Mouse (Mus musculus): ENCODE measurements at regions not wholly inside any gene's neighbourhood (a gene's known extent, or its start where the extent isn't known, plus 50 kb on each side); places are given as distances from the start of the nearest gene placed in this dataset.

- Histone ChIP-seq H3K4me2 (no peak overlapping the region), H3K9me3 (replicated peaks; ENCODE audit: control insufficient read depth, low read length) (no peaks in the 10 kb centered on the region), H3K27me3 (ENCODE audit: control insufficient read depth, insufficient read depth, low read length) (no peaks in the 10 kb centered on the region), H3K27ac (ENCODE audit: low read depth, low read length) (no peak overlapping the region), H3K9ac (ENCODE audit: low read depth, low read length) (no peak overlapping the region), H3K4me3 (ENCODE audit: low read depth, low read length) (no peak overlapping the region), H3K4me1 (ENCODE audit: control insufficient read depth, insufficient read depth, low read length) (no peaks in the 10 kb centered on the region), H3K36me3 (ENCODE audit: control insufficient read depth, insufficient read depth, low read length) (no peaks in the 10 kb centered on the region)
- no peak for ATAC-seq (replicated peaks; ENCODE audit: insufficient number of reproducible peaks, low FRiP score, low TSS enrichment)
- 42% methylated on average over 6 of the region's 6 CpGs for whole genome bisulfite sequencing (ENCODE audit: insufficient replicate concordance)
These were observed 268.4 kb upstream of the Rspo3 start for GRCm38 (mm10) chr10:29803915-29804545.

GRCm38 (mm10) chr10:29802637-29803036 is 267.0 kb upstream of the Rspo3 start:
- Histone ChIP-seq H3K9ac (ENCODE audit: low read depth, low read length) (no peak overlapping the region), H3K4me3 (ENCODE audit: low read depth, low read length) (no peak overlapping the region), H3K4me1 (ENCODE audit: control insufficient read depth, insufficient read depth, low read length) (no peaks in the 10 kb centered on the region), H3K4me2 (no peak overlapping the region), H3K27me3 (ENCODE audit: control insufficient read depth, insufficient read depth, low read length) (no peaks in the 10 kb centered on the region), H3K9me3 (replicated peaks; ENCODE audit: control insufficient read depth, low read length) (no peaks in the 10 kb centered on the region), H3K27ac (ENCODE audit: low read depth, low read length) (no peak overlapping the region), H3K36me3 (ENCODE audit: control insufficient read depth, insufficient read depth, low read length) (no peaks in the 10 kb centered on the region)
- 96% methylated on average over 3 of the region's 3 CpGs for WGBS (ENCODE audit: insufficient replicate concordance)
- ATAC-seq (replicated peaks; ENCODE audit: insufficient number of reproducible peaks, low FRiP score, low TSS enrichment), result no peak

- Histone ChIP-seq H3K27ac (ENCODE audit: low read depth, low read length) (no peak overlapping the region), H3K4me3 (ENCODE audit: low read depth, low read length) (no peak overlapping the region), H3K9ac (ENCODE audit: low read depth, low read length) (no peak overlapping the region), H3K27me3 (ENCODE audit: control insufficient read depth, insufficient read depth, low read length) (no peaks in the 10 kb centered on the region), H3K36me3 (ENCODE audit: control insufficient read depth, insufficient read depth, low read length) (no peaks in the 10 kb centered on the region), H3K4me1 (ENCODE audit: control insufficient read depth, insufficient read depth, low read length) (no peaks in the 10 kb centered on the region), H3K4me2 (no peak overlapping the region), H3K9me3 (replicated peaks; ENCODE audit: control insufficient read depth, low read length) (no peaks in the 10 kb centered on the region)
- no peak for ATAC-seq (replicated peaks; ENCODE audit: insufficient number of reproducible peaks, low FRiP score, low TSS enrichment)
- WGBS (ENCODE audit: insufficient replicate concordance), result 100% methylated on average over 1 of the region's 1 CpGs
These were observed 259.0 kb upstream of the Rspo3 start for GRCm38 (mm10) chr10:29794663-29795062.

DNA sequence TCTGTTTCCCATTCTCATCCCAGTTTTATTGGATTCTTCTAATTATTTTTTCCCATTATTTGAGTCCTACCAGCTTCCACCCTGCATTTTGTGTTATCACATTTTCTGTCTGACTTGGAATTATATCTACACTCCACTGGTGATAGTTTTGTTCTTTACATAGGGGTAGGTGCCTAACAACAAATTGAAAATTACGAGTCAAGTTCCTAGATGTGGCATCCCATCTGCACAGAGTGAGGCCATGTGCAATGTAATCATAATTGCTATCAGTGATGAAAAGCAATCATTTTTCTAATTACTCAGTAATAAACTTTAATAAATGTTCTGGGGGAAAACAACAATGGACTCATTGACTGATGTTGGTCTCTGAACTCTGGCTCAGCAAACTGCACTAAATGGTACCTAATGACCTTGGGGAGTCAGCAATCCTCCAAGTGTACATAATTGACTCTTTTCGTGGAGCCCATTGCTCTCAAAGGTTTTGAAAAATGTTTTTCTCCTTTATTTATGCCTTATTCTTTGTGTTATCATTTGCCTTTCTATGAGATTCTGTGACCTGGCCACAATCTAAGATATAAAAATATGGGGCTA is 250.6 kb upstream of the Rspo3 start:
- WGBS (ENCODE audit: insufficient replicate concordance), result 77% methylated on average over 2 of the region's 2 CpGs
- H3K9me3 ChIP-seq (replicated peaks; ENCODE audit: control insufficient read depth, low read length), result no peaks in the 10 kb centered on the region
- no peaks in the 10 kb centered on the region for H3K36me3 ChIP-seq (ENCODE audit: control insufficient read depth, insufficient read depth, low read length)
- H3K27me3 ChIP-seq (ENCODE audit: control insufficient read depth, insufficient read depth, low read length), result no peaks in the 10 kb centered on the region
- H3K4me1 ChIP-seq (ENCODE audit: control insufficient read depth, insufficient read depth, low read length), result no peaks in the 10 kb centered on the region
- H3K9ac ChIP-seq (ENCODE audit: low read depth, low read length), result no peak overlapping the region
- no peak for ATAC-seq (replicated peaks; ENCODE audit: insufficient number of reproducible peaks, low FRiP score, low TSS enrichment)
- no peak overlapping the region for H3K4me2 ChIP-seq
- no peak overlapping the region for H3K27ac ChIP-seq (ENCODE audit: low read depth, low read length)
- no peak overlapping the region for H3K4me3 ChIP-seq (ENCODE audit: low read depth, low read length)

DNA sequence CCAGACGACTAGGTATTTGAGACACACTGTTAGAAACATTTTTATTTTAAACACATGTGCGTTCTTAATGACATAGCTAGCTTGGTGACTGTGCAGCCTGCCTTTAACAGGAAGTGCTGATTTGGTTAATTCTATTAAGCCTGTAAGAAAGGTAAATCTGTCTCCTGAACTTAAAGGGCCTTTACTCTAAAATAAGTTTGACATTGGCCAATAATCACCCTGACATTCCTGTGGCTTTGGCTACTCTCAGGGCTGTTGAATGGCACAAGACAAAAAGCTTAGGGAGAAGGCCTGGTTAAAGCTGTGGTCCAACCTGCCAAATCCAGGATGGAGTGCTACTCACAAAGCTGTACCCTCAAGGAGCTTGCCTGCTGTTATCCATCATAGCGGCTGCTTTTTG is 201.0 kb upstream of the Rspo3 start:
- no peaks in the 10 kb centered on the region for H3K27me3 ChIP-seq (ENCODE audit: control insufficient read depth, insufficient read depth, low read length)
- H3K9ac ChIP-seq (ENCODE audit: low read depth, low read length), result no peak overlapping the region
- no peak overlapping the region for H3K27ac ChIP-seq (ENCODE audit: low read depth, low read length)
- H3K4me1 ChIP-seq (ENCODE audit: control insufficient read depth, insufficient read depth, low read length), result no peaks in the 10 kb centered on the region
- no peaks in the 10 kb centered on the region for H3K36me3 ChIP-seq (ENCODE audit: control insufficient read depth, insufficient read depth, low read length)
- no peaks in the 10 kb centered on the region for H3K9me3 ChIP-seq (replicated peaks; ENCODE audit: control insufficient read depth, low read length)
- no peak overlapping the region for H3K4me2 ChIP-seq
- WGBS (ENCODE audit: insufficient replicate concordance), result 72% methylated on average over 3 of the region's 3 CpGs
- ATAC-seq (replicated peaks; ENCODE audit: insufficient number of reproducible peaks, low FRiP score, low TSS enrichment), result no peak
- no peak overlapping the region for H3K4me3 ChIP-seq (ENCODE audit: low read depth, low read length)

- H3K36me3 ChIP-seq (ENCODE audit: control insufficient read depth, insufficient read depth, low read length), result no peaks in the 10 kb centered on the region
- H3K27ac ChIP-seq (ENCODE audit: low read depth, low read length), result no peak overlapping the region
- 85% methylated on average over 3 of the region's 3 CpGs for WGBS (ENCODE audit: insufficient replicate concordance)
- H3K4me3 ChIP-seq (ENCODE audit: low read depth, low read length), result no peak overlapping the region
- H3K9ac ChIP-seq (ENCODE audit: low read depth, low read length), result no peak overlapping the region
- H3K9me3 ChIP-seq (replicated peaks; ENCODE audit: control insufficient read depth, low read length), result no peaks in the 10 kb centered on the region
- H3K4me1 ChIP-seq (ENCODE audit: control insufficient read depth, insufficient read depth, low read length), result no peaks in the 10 kb centered on the region
- H3K27me3 ChIP-seq (ENCODE audit: control insufficient read depth, insufficient read depth, low read length), result no peaks in the 10 kb centered on the region
- no peak for ATAC-seq (replicated peaks; ENCODE audit: insufficient number of reproducible peaks, low FRiP score, low TSS enrichment)
- H3K4me2 ChIP-seq, result no peak overlapping the region
These were observed 189.7 kb upstream of the Rspo3 start for GRCm38 (mm10) chr10:29725319-29725718.

DNA sequence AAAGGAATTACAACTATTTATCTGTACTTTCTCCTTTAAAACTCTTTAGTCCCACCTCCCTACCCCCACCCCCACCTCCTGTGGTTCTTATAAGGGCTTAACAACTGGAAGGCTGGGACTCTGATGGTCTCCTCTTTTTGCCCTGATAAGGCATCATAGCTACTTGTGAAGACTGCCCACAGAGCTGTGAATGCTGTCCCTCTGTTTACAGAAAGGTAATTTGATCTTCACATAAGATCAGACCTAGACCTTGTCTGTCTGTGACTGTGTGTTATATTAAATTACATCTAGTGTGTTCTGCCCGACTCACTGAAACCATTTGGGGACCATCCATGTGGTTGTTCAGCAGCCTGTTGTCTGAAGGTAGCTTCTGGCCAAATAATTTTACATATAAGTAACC is 175.3 kb upstream of the Rspo3 start:
- Histone ChIP-seq H3K4me2 (no peak overlapping the region), H3K9ac (ENCODE audit: low read depth, low read length) (no peak overlapping the region), H3K27ac (ENCODE audit: low read depth, low read length) (no peak overlapping the region), H3K36me3 (ENCODE audit: control insufficient read depth, insufficient read depth, low read length) (no peaks in the 10 kb centered on the region), H3K9me3 (replicated peaks; ENCODE audit: control insufficient read depth, low read length) (no peaks in the 10 kb centered on the region), H3K27me3 (ENCODE audit: control insufficient read depth, insufficient read depth, low read length) (no peaks in the 10 kb centered on the region), H3K4me1 (ENCODE audit: control insufficient read depth, insufficient read depth, low read length) (no peaks in the 10 kb centered on the region), H3K4me3 (ENCODE audit: low read depth, low read length) (no peak overlapping the region)
- no peak for ATAC-seq (replicated peaks; ENCODE audit: insufficient number of reproducible peaks, low FRiP score, low TSS enrichment)
- 19% methylated on average over 1 of the region's 1 CpGs for WGBS (ENCODE audit: insufficient replicate concordance)

DNA sequence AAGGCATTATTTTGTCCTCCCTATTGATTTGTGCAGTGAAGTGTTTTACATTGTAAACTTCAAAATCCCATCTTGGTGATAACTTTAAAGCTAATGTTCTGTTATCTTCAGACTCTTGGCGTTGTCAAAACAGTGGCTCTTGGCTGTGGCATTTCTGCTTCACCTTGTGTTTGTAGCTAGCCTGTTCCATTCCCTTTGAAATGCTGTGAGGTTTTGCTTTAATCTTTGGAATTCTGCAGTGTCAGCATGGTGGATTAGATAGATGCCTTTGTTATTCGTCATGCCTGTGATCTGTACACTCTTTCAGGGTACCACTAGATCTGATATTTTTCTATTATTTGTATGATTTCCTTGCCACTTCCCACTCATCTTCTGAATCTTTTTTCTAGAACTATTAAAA is 173.0 kb upstream of the Rspo3 start:
- WGBS (ENCODE audit: insufficient replicate concordance), result 9% methylated on average over 2 of the region's 2 CpGs
- no peaks in the 10 kb centered on the region for H3K27me3 ChIP-seq (ENCODE audit: control insufficient read depth, insufficient read depth, low read length)
- H3K9ac ChIP-seq (ENCODE audit: low read depth, low read length), result no peak overlapping the region
- no peaks in the 10 kb centered on the region for H3K9me3 ChIP-seq (replicated peaks; ENCODE audit: control insufficient read depth, low read length)
- no peaks in the 10 kb centered on the region for H3K36me3 ChIP-seq (ENCODE audit: control insufficient read depth, insufficient read depth, low read length)
- no peak overlapping the region for H3K4me2 ChIP-seq
- no peaks in the 10 kb centered on the region for H3K4me1 ChIP-seq (ENCODE audit: control insufficient read depth, insufficient read depth, low read length)
- no peak overlapping the region for H3K27ac ChIP-seq (ENCODE audit: low read depth, low read length)
- H3K4me3 ChIP-seq (ENCODE audit: low read depth, low read length), result no peak overlapping the region
- ATAC-seq (replicated peaks; ENCODE audit: insufficient number of reproducible peaks, low FRiP score, low TSS enrichment), result no peak

All from heart, embryonic 11.5 days (tissue).